Mouse (Mus musculus) E14TG2a.4 (cell line): Measurements from ENCODE around the gene Dgkd.

Experiments
- CTCF ChIP-seq: conservative IDR thresholded peaks from 2 replicates; pipeline ENCODE4 v1.5.1; 2014; ENCODE audit warnings: low read length
- NANOG ChIP-seq: IDR thresholded peaks from 2 replicates; pipeline ENCODE4 v1.6.1; 2014; ENCODE audit warnings: borderline replicate concordance, low read length, mixed read lengths
- POU5F1 ChIP-seq: IDR thresholded peaks from 2 replicates; pipeline ENCODE4 v1.6.1; 2014; ENCODE audit warnings: low read length, borderline replicate concordance

GRCm38 (mm10) chr1:87826474-87826873, 26.6 kb upstream of the Dgkd start:
- TF ChIP-seq CTCF (no peak), NANOG (no peak), POU5F1 (no peak)
